Mouse (Mus musculus) ES-Bruce4 (cell line): ENCODE measurements around the gene Ksr2. TPM values are rescaled to one million over a fixed set of nuclear protein-coding genes. Genes with fewer than 3 reads are reported as not detected.

ENCODE experiments used
- H3K27ac ChIP-seq: 2 replicates; pipeline ENCODE4 v1.5.1; 2012; ENCODE audit warnings: low read length, inconsistent platforms; ENCODE audit not compliant: insufficient read depth
- H3K27me3 ChIP-seq: 2 replicates; pipeline ENCODE4 v1.6.1; 2012; ENCODE audit warnings: mild to moderate bottlenecking, low read length, inconsistent platforms; ENCODE audit not compliant: control insufficient read depth, poor library complexity, insufficient read depth, severe bottlenecking
- H3K36me3 ChIP-seq: 2 replicates; pipeline ENCODE4 v1.6.1; 2012; ENCODE audit warnings: inconsistent platforms, mild to moderate bottlenecking, low read length, moderate library complexity; ENCODE audit not compliant: control insufficient read depth, poor library complexity, insufficient read depth, severe bottlenecking
- H3K4me1 ChIP-seq: one replicate; pipeline ENCODE4 v1.8.1; 2011; ENCODE audit warnings: low read length; ENCODE audit not compliant: control insufficient read depth, insufficient read depth
- H3K4me3 ChIP-seq: 2 replicates; pipeline ENCODE4 v1.5.1; 2011; ENCODE audit warnings: low read depth, mild to moderate bottlenecking, low read length
- H3K9ac ChIP-seq: 2 replicates; pipeline ENCODE4 v1.6.1; 2012; ENCODE audit warnings: low read depth, mild to moderate bottlenecking, inconsistent platforms; ENCODE audit not compliant: poor library complexity, severe bottlenecking
- H3K9me3 ChIP-seq: replicated peaks from 2 replicates; pipeline ENCODE4 v1.6.1; 2012; ENCODE audit warnings: mild to moderate bottlenecking, low read length, inconsistent platforms; ENCODE audit not compliant: control insufficient read depth, poor library complexity, insufficient read depth, severe bottlenecking
- CTCF ChIP-seq: IDR thresholded peaks from one replicate; pipeline ENCODE4 v1.8.1; 2011; ENCODE audit warnings: low read depth, low read length
- EP300 ChIP-seq: IDR thresholded peaks from 2 replicates; pipeline ENCODE4 v1.6.1; 2011; ENCODE audit warnings: low read depth, low read length; ENCODE audit not compliant: insufficient read depth
- POLR2A ChIP-seq: IDR thresholded peaks from one replicate; pipeline ENCODE4 v1.8.1; 2011; ENCODE audit warnings: low read length; ENCODE audit not compliant: insufficient read depth
- polyA plus RNA-seq: library from polyadenylated mRNA; stranded (reverse); fragments of >200 nt; gene quantifications from 2 replicates; pipeline ENCODE4 v1.2.4, GENCODE M21; 2011; ENCODE audit warnings: low read depth; ENCODE audit not compliant: missing spikeins, insufficient read depth, insufficient read length

Ksr2 gene
- polyA plus RNA-seq, 1 experiment: 1.3 TPM

DNA sequence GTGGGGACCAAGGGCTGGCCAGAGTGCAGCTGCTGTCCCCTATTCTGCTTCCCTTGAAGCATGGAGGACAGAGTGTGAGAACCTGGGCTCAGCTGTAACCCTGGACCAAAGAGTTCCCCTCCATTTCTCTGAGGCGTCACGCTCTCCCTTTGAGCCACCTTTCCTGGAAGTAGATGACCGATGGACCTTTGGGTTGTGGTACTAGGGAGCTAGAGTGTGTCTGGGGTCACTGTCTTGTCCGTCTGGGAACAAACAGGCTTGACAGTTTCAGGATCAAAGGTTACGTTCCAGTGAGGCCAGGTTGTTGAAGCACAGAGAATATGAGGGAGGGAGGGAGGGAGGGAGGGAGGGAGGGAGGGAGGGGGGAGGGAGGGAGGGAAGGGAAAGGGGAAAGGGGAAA, 264.6 kb downstream of the Ksr2 start:
- no peak overlapping the region for H3K27ac ChIP-seq
- no peak overlapping the region for H3K9ac ChIP-seq
- H3K36me3 ChIP-seq: no peaks in the 10 kb centered on the region
- H3K9me3 ChIP-seq: 0 out of 2 replicates have a peak, but pooled peaks cover 4% of the 10 kb centered on the region
- TF ChIP-seq CTCF: no peak
- TF ChIP-seq EP300: no peak
- no peak for TF ChIP-seq POLR2A
- no peak overlapping the region for H3K4me3 ChIP-seq
- no peaks in the 10 kb centered on the region for H3K27me3 ChIP-seq
- H3K4me1 ChIP-seq: no peaks in the 10 kb centered on the region

DNA sequence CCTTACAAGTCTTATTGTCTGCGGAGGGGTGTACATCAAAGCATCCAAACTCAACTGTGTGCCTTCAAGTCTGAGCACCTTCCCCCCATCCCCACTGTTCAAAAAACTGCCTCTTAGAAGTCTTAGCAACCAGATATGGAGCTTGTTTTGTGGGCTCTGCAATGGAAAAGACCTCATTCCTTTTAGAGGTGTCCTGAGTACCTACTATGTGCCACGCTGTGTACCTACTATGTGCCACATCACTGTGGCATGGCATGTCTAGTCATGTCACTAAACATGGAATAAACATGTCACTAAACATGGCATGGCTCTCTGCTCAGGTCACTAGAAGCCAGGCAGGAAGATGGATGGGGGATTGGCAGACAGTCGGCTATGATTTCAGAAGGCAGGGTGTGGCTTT, 268.4 kb downstream of the Ksr2 start:
- Histone ChIP-seq H3K9ac (no peak overlapping the region), H3K4me1 (no peaks in the 10 kb centered on the region), H3K27ac (no peak overlapping the region), H3K4me3 (no peak overlapping the region), H3K27me3 (no peaks in the 10 kb centered on the region), H3K9me3 (no peaks in the 10 kb centered on the region), H3K36me3 (no peaks in the 10 kb centered on the region)
- no peak for TF ChIP-seq POLR2A
- TF ChIP-seq CTCF: no peak
- TF ChIP-seq EP300: no peak

DNA sequence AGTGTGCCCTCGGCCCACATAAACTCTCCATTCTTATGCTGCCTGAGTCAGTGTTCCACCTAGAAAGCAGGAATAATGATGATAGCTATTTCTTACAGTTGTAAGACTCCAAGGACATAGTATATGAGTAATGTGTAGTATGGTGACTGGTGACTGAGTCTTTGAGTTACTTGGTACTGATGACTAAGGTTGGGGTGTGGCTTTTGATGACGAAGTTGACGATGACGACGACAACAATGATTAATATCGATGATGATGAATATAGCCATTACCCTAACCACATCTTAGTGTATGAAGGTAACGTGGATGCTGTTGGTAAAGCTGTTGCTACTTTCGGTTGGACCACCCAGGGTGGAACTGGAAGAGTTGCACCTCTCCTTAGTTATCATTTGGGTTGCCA, 270.7 kb downstream of the Ksr2 start:
- H3K4me1 ChIP-seq: no peaks in the 10 kb centered on the region
- no peaks in the 10 kb centered on the region for H3K36me3 ChIP-seq
- no peak for TF ChIP-seq CTCF
- TF ChIP-seq POLR2A: no peak
- TF ChIP-seq EP300: no peak
- no peak overlapping the region for H3K9ac ChIP-seq
- no peaks in the 10 kb centered on the region for H3K9me3 ChIP-seq
- H3K27me3 ChIP-seq: no peaks in the 10 kb centered on the region
- no peak overlapping the region for H3K4me3 ChIP-seq
- no peak overlapping the region for H3K27ac ChIP-seq

DNA sequence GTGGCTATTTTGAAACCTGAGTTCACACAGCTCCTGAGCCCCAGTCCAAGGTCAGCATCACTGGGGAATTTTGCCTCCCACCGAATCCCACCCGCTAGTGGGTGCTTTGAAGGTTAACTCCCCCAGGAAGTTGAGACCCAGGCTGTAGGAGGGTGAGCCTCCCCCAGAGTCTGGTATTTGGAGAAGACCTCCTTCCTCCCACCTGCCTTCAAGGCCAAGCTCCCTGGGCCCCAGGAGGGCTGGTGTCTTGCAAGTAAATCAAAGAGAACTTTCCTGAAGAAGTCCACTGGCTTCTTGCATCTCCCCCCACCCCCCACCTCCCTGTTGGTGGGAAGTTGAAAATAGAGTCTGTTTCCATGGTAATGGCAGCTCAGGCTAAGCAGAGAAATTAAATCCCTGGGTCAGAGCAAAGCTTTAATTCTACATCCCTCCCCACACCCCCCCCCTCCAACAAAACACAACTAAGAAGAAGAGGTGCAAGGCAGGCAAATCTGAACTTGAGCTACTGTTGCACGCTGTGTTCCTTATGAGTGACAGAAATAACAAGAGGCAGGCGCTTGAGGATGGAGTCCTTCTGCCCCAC, 274.1 kb downstream of the Ksr2 start:
- H3K9me3 ChIP-seq: no peaks in the 10 kb centered on the region
- no peak overlapping the region for H3K9ac ChIP-seq
- H3K36me3 ChIP-seq: no peaks in the 10 kb centered on the region
- H3K4me3 ChIP-seq: no peak overlapping the region
- H3K27me3 ChIP-seq: no peaks in the 10 kb centered on the region
- TF ChIP-seq CTCF (no peak), POLR2A (no peak), EP300 (no peak)
- no peaks in the 10 kb centered on the region for H3K4me1 ChIP-seq
- H3K27ac ChIP-seq: no peak overlapping the region

DNA sequence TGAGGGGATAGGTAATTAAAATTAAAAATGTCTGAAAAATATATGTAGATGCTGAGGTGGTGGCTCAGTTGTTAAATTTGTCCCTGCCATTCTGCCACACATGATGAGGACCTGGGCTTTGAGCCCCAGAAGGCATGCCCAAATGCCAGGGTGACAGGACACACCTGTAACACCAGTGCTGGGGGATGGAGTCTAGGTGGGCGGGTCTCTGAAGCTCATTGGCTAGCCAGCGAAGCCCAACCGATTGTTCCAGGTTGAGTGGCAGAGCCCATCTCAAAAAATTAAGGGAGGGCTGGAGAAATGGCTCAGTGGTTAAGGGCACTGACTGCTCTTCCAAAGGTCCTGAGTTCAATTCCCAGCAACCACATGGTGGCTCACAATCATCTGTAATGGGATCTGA, 274.9 kb downstream of the Ksr2 start:
- Histone ChIP-seq H3K36me3 (no peaks in the 10 kb centered on the region), H3K27me3 (no peaks in the 10 kb centered on the region), H3K4me3 (no peak overlapping the region), H3K4me1 (no peaks in the 10 kb centered on the region), H3K9ac (no peak overlapping the region), H3K27ac (no peak overlapping the region), H3K9me3 (no peaks in the 10 kb centered on the region)
- TF ChIP-seq CTCF (no peak), EP300 (no peak), POLR2A (no peak)

DNA sequence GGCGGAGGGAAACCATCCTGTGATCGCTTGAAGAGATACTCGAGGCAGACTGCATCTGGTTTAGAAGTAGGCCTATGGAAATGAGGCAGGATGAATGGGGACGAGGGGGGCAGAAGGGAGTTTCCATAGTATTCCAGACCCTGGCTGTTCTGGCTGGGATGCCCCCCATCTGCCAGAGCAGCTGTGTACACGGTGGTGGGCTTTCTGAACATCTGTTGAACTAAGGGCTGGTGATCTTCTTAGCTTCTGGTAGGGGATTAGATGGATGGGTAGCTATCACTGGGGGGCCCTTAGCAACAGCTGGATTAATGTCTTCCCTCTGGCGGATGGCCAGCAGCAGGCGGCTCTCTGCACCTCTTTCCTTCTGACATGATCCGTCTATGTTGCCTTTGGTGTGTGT, 276.0 kb downstream of the Ksr2 start:
- Histone ChIP-seq H3K27ac (no peak overlapping the region), H3K36me3 (no peaks in the 10 kb centered on the region), H3K9me3 (no peaks in the 10 kb centered on the region), H3K27me3 (no peaks in the 10 kb centered on the region), H3K4me1 (no peaks in the 10 kb centered on the region), H3K9ac (no peak overlapping the region), H3K4me3 (no peak overlapping the region)
- no peak for TF ChIP-seq CTCF
- TF ChIP-seq POLR2A: no peak
- TF ChIP-seq EP300: no peak
